Mouse (Mus musculus) neural tube, embryonic 13.5 days (tissue): Measurements from ENCODE around the gene Vps33b. TPM values are rescaled to one million over a fixed set of nuclear protein-coding genes. Genes with fewer than 3 reads are reported as not detected.
"Not testable (repeated sequence)": the region's sequence is repeated elsewhere in the genome, so short reads cannot be mapped to it uniquely, and the experiment has no call there.

Experiments used
- ATAC-seq: fragments of 200-750 bp; cut with Nextera tagmentation; 2 replicates; pipeline ENCODE4 v1.8.0; 2017; ENCODE audit warnings: low read depth, mild to moderate bottlenecking, moderate TSS enrichment, moderate library complexity
- H3K27ac ChIP-seq: fragments of 300-500 bp; sonication (generic); replicated peaks from 2 replicates; pipeline ENCODE4 v1.5.1; 2015; ENCODE audit warnings: moderate library complexity, mild to moderate bottlenecking, inconsistent platforms
- H3K27me3 ChIP-seq: fragments of 300-500 bp; sonication (generic); 2 replicates; pipeline ENCODE4 v1.6.1; 2015; ENCODE audit warnings: mild to moderate bottlenecking, inconsistent platforms
- H3K36me3 ChIP-seq: fragments of 300-500 bp; sonication (generic); 2 replicates; pipeline ENCODE4 v1.6.1; 2015; ENCODE audit warnings: mild to moderate bottlenecking, inconsistent platforms
- H3K4me1 ChIP-seq: fragments of 300-500 bp; sonication (generic); replicated peaks from 2 replicates; pipeline ENCODE4 v1.6.1; 2015; ENCODE audit warnings: inconsistent platforms
- H3K4me2 ChIP-seq: fragments of 300-500 bp; sonication (generic); 2 replicates; pipeline ENCODE4 v1.6.1; 2015; ENCODE audit warnings: inconsistent platforms, mild to moderate bottlenecking, moderate library complexity
- H3K4me3 ChIP-seq: fragments of 300-500 bp; sonication (generic); 2 replicates; pipeline ENCODE4 v1.5.1; 2015; ENCODE audit warnings: mild to moderate bottlenecking, inconsistent platforms
- H3K9ac ChIP-seq: fragments of 300-500 bp; sonication (generic); 2 replicates; pipeline ENCODE4 v1.6.1; 2015; ENCODE audit warnings: moderate library complexity, mild to moderate bottlenecking, inconsistent platforms
- H3K9me3 ChIP-seq: fragments of 300-500 bp; sonication (generic); 2 replicates; pipeline ENCODE4 v1.6.1; 2016; ENCODE audit warnings: inconsistent platforms
- WGBS: fragments of 180-500 bp; shearing (Covaris S2); methylation state at CpG from one replicate; pipeline ENCODE4 v1.1.7; 2015; 5-methylcytosine and 5-hydroxymethylcytosine counted together
- polyA plus RNA-seq: library from polyadenylated mRNA; unstranded; fragments of >200 nt; fragmentation: Nextera tagmentation; extraction: Ambion mirVana; gene quantifications from 2 replicates; pipeline ENCODE4 v1.2.1, GENCODE M21; 2015

Vps33b gene
- polyA plus RNA-seq, 1 experiment from 2014 or later = 23.7 TPM

DNA sequence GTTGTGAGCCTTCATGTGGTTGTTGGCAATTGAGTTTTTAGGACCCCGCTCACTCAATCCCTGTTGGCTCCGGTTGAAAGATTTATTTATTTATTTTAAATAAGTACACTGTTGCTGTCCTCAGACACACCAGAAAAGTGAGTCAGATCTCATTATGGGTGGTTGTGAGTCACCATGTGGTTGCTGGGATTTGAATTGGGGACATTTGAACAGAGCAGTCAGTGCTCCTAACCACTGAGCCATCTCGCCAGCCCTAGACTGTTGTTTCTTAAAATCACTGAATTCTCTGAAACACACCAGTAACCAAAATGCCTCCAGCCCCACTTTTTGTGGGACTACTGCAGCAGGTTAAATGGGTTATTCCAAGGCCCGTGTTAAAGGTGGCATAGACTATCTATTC lies 29.3 kb downstream of the Vps33b start:
- 94% methylated on average over 4 of the region's 4 CpGs for WGBS
- Histone ChIP-seq H3K4me1 (peaks cover 16% of the 10 kb centered on the region), H3K27ac (no peak overlapping the region), H3K4me3 (no peak overlapping the region), H3K27me3 (no peaks in the 10 kb centered on the region), H3K9ac (no peak overlapping the region), H3K36me3 (peaks cover 17% of the 10 kb centered on the region), H3K9me3 (no peaks in the 10 kb centered on the region), H3K4me2 (no peak overlapping the region)
- no peak for ATAC-seq

GRCm38 (mm10) chr7:80299568-80299967 lies 30.1 kb downstream of the Vps33b start:
- H3K4me2 ChIP-seq = no peak overlapping the region
- WGBS = 90% methylated on average over 3 of the region's 3 CpGs
- no peaks in the 10 kb centered on the region for H3K9me3 ChIP-seq
- H3K27me3 ChIP-seq = no peaks in the 10 kb centered on the region
- peaks cover 16% of the 10 kb centered on the region for H3K4me1 ChIP-seq
- no peak overlapping the region for H3K27ac ChIP-seq
- ATAC-seq = no peak
- peaks cover 25% of the 10 kb centered on the region for H3K36me3 ChIP-seq
- H3K9ac ChIP-seq = no peak overlapping the region
- no peak overlapping the region for H3K4me3 ChIP-seq

DNA sequence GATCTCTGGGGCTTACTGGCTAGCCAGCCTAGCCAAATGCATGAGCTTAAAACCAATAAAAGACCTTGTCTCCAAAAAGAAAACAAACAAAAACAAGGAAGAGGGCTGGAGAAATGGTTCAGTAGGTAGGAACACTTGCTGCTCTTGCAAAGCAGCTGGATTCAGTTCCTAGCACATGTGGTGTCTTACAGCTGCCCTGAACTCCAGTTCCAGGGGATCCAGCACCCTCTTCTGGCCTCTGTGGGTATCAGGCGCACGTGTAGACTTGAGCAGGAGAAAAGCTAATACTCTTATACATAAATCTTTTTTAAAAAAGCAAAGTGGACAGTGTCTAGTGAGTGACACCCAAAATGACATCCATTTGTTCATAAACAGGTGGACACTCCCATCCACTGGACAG lies 32.1 kb downstream of the Vps33b start:
- no peak for ATAC-seq
- Histone ChIP-seq H3K36me3 (peaks cover 38% of the 10 kb centered on the region), H3K4me3 (no peak overlapping the region)

DNA sequence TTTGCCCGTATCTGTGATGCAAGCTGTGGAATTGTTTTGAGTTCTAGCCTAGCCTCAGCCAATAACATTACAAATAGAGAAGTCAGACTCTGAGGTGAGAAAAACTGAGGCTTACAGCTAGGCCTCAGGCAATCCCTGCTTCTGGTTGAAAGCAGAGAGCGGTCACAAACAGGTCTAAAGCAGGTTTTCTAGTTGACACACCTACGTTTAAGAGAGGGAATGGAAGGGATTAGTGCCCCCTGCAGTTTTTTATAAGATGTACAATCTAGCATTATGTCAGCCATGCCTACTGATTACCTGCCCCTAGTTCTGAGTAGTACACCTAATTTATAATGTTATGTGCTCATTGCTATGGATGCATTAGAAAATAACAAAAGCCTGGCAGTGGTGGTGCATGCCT lies 38.3 kb downstream of the Vps33b start:
- no peaks in the 10 kb centered on the region for H3K27me3 ChIP-seq
- ATAC-seq = no peak
- H3K4me2 ChIP-seq = no peak overlapping the region
- no peaks in the 10 kb centered on the region for H3K9me3 ChIP-seq
- H3K4me1 ChIP-seq = no peaks in the 10 kb centered on the region
- peaks cover 51% of the 10 kb centered on the region for H3K36me3 ChIP-seq
- H3K27ac ChIP-seq = no peak overlapping the region
- H3K4me3 ChIP-seq = no peak overlapping the region
- 88% methylated on average over 3 of the region's 3 CpGs for WGBS
- no peak overlapping the region for H3K9ac ChIP-seq

More for the DNA sequence above, 32.1 kb downstream of the Vps33b start:
- Histone ChIP-seq H3K4me2 (no peak overlapping the region), H3K9me3 (no peaks in the 10 kb centered on the region), H3K27me3 (no peaks in the 10 kb centered on the region), H3K4me1 (0 out of 2 replicates have a peak, but pooled peaks cover 6% of the 10 kb centered on the region), H3K27ac (no peak overlapping the region), H3K9ac (no peak overlapping the region)
- WGBS = 87% methylated on average over 2 of the region's 2 CpGs

- Histone ChIP-seq H3K4me1 (no peaks in the 10 kb centered on the region), H3K27ac (no peak overlapping the region), H3K9ac (no peak overlapping the region), H3K9me3 (no peaks in the 10 kb centered on the region), H3K4me2 (no peak overlapping the region), H3K36me3 (peaks cover 58% of the 10 kb centered on the region), H3K27me3 (no peaks in the 10 kb centered on the region), H3K4me3 (no peak overlapping the region)
- ATAC-seq = no peak
- 89% methylated on average over 7 of the region's 7 CpGs for WGBS
These were observed 41.3 kb downstream of the Vps33b start for GRCm38 (mm10) chr7:80310771-80311170.

DNA sequence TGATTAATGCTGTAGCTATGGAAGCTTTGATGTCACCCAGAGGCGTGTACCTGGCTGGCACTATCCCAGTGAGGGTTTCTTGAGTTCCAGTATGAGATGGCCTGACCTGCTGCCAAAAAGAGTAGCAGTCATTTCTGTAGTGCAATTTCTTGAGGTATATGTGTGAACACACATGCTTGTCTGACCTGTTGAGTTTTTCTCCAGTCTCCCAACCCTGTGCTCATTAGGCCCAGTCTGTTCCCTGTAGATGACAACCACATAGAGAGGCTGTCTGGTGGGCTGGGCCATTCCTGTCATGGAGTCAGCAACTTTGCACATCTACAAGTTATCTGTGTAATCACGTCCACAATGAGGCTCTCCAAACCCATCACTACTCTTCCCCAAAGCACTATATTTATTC lies 46.3 kb downstream of the Vps33b start:
- Histone ChIP-seq H3K27ac (no peak overlapping the region), H3K9me3 (no peaks in the 10 kb centered on the region), H3K4me3 (no peak overlapping the region), H3K36me3 (peaks cover 79% of the 10 kb centered on the region), H3K4me2 (no peak overlapping the region), H3K27me3 (no peaks in the 10 kb centered on the region), H3K4me1 (no peaks in the 10 kb centered on the region), H3K9ac (no peak overlapping the region)
- no peak for ATAC-seq
- 84% methylated on average over 2 of the region's 2 CpGs for WGBS

- ATAC-seq = no peak
- H3K36me3 ChIP-seq = peaks cover 72% of the 10 kb centered on the region
- 80% methylated on average over 1 of the region's 1 CpGs for WGBS
- H3K4me2 ChIP-seq = no peak overlapping the region
- H3K4me3 ChIP-seq = no peak overlapping the region
- H3K4me1 ChIP-seq = peaks cover 9% of the 10 kb centered on the region; the same call in 1 of the 2 replicates
- H3K9me3 ChIP-seq = no peaks in the 10 kb centered on the region
- no peak overlapping the region for H3K9ac ChIP-seq
- no peak overlapping the region for H3K27ac ChIP-seq
- no peaks in the 10 kb centered on the region for H3K27me3 ChIP-seq
These were observed 48.1 kb downstream of the Vps33b start for GRCm38 (mm10) chr7:80317439-80318115.

GRCm38 (mm10) chr7:80318670-80319069 lies 49.2 kb downstream of the Vps33b start:
- Histone ChIP-seq H3K4me1 (peaks cover 20% of the 10 kb centered on the region), H3K27me3 (no peaks in the 10 kb centered on the region), H3K36me3 (peaks cover 61% of the 10 kb centered on the region), H3K4me2 (no peak overlapping the region), H3K9ac (0 out of 2 replicates have a peak overlapping the region, but pooled peaks have one; percentile 27), H3K9me3 (no peaks in the 10 kb centered on the region), H3K4me3 (no peak overlapping the region), H3K27ac (no peak overlapping the region)
- 96% methylated on average over 4 of the region's 4 CpGs for WGBS
- ATAC-seq = no peak

- 84% methylated on average over 19 of the region's 19 CpGs for WGBS
- ATAC-seq = no peak
- H3K9ac ChIP-seq = no peak overlapping the region
These were observed 50.5 kb downstream of the Vps33b start for GRCm38 (mm10) chr7:80319846-80320496.

DNA sequence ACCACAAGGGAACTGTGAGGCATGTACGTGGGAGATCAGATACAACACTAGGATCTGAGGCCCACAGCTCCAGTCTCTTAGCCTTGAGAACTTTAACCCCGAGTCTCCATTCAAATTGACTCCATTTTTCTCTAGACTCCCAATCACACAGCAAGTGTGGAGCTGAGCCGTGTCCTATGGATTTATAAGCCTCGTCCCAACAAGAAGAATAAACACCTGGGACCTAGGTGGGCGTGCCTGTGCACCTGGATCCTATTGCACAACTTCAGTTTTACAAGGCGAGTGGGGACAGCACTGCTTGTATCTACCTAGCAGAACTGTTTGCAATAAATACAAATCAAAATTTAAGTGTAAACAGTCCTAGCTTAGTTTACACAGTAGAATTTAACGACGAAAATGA lies 53.9 kb downstream of the Vps33b start:
- Histone ChIP-seq H3K9ac (peak overlapping the region; percentile 72), H3K4me1 (peaks cover 29% of the 10 kb centered on the region), H3K27me3 (no peaks in the 10 kb centered on the region), H3K27ac (peak overlapping the region; percentile 92), H3K4me2 (peak overlapping the region; percentile 82), H3K36me3 (peaks cover 59% of the 10 kb centered on the region), H3K9me3 (no peaks in the 10 kb centered on the region), H3K4me3 (peak overlapping the region; percentile 62)
- 20% methylated on average over 8 of the region's 8 CpGs for WGBS
- no peak for ATAC-seq

More at GRCm38 (mm10) chr7:80319846-80320496, 50.5 kb downstream of the Vps33b start:
- peaks cover 22% of the 10 kb centered on the region for H3K4me1 ChIP-seq
- H3K4me2 ChIP-seq = no peak overlapping the region
- no peak overlapping the region for H3K4me3 ChIP-seq
- no peak overlapping the region for H3K27ac ChIP-seq
- H3K9me3 ChIP-seq = no peaks in the 10 kb centered on the region
- H3K36me3 ChIP-seq = peaks cover 49% of the 10 kb centered on the region
- H3K27me3 ChIP-seq = no peaks in the 10 kb centered on the region

- no peaks in the 10 kb centered on the region for H3K27me3 ChIP-seq
- H3K4me3 ChIP-seq = peak within 1 kb of the TSS; percentile 62
- no peaks in the 10 kb centered on the region for H3K9me3 ChIP-seq
- H3K9ac ChIP-seq = peak within 1 kb of the TSS; percentile 72
- ATAC-seq = peak; percentile 99
- H3K4me1 ChIP-seq = peaks cover 29% of the 10 kb centered on the region
- H3K27ac ChIP-seq = peak within 1 kb of the TSS; percentile 92
- 4% methylated on average over 38 of the region's 38 CpGs for WGBS
- H3K4me2 ChIP-seq = peak within 1 kb of the TSS; percentile 82
- H3K36me3 ChIP-seq = peaks cover 60% of the 10 kb centered on the region
These were observed 54.8 kb downstream of the Vps33b start, which contains the start of gene Rccd1 for GRCm38 (mm10) chr7:80324043-80324815. Rccd1 (minus strand) TSS chr7:80324454.

- not testable (repeated sequence) for H3K27me3 ChIP-seq, H3K9me3 ChIP-seq, ATAC-seq, H3K9ac ChIP-seq
- Histone ChIP-seq H3K4me1 (peaks cover 29% of the 10 kb centered on the region), H3K4me2 (peak overlapping the region; percentile 82), H3K36me3 (peaks cover 61% of the 10 kb centered on the region), H3K27ac (peak overlapping the region; percentile 92), H3K4me3 (0 out of 2 replicates have a peak overlapping the region, but pooled peaks have one; percentile 62)
- WGBS = 66% methylated on average over 5 of the region's 5 CpGs
These were observed 55.3 kb downstream of the Vps33b start for GRCm38 (mm10) chr7:80324816-80325119.
